Mouse (Mus musculus) urinary bladder, postnatal 10 days (tissue): ENCODE measurements around the gene Fam53b.
A peak's percentile ranks its signal among the peaks of the same experiment; 100 is the strongest.

Experiments
- DNase-seq: peaks from one replicate; pipeline ENCODE4 v3.0.0; 2022; ENCODE audit warnings: low spot score

The Fam53b gene

GRCm38 (mm10) chr7:132813416-132814088 lies at the start of gene Fam53b:
TSS of gene Fam53b (minus strand) at chr7:132813886.
- DNase-seq, result no peak

GRCm38 (mm10) chr7:132859042-132859958 lies 45.6 kb upstream of the Fam53b start, which contains the start of gene Abraxas2:
TSS of gene Abraxas2 (plus strand) at chr7:132859225.
- DNase-seq, result peak; percentile 49

DNA sequence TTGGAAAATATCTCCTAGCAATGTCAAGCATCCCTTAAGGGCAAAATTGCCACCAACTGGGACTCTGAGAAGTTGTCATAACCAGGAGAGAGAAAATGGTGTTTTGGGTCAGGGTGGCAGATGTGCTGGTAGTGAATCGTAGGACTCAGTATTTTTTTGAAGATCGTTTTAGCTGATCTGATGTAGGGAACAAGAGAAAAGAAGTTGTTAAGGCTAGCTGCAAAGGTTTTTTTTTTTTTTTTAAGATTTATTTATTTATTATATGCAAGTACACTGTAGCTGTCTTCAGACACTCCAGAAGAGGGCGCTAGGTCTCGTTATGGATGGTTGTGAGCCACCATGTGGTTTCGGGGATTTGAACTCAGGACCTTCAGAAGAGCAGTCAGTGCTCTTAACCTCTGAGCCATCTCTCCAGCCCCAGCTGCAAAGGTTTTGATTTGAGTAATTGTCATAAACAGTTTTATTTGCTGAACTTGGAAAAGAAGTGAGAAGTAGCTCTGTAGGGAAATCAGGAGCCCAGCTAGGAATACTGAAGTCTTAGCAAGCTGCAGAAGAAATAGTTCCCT lies 44.4 kb upstream of the Fam53b start:
- DNase-seq, result no peak

GRCm38 (mm10) chr7:132856083-132856482 lies 42.4 kb upstream of the Fam53b start:
- DNase-seq, result no peak

DNA sequence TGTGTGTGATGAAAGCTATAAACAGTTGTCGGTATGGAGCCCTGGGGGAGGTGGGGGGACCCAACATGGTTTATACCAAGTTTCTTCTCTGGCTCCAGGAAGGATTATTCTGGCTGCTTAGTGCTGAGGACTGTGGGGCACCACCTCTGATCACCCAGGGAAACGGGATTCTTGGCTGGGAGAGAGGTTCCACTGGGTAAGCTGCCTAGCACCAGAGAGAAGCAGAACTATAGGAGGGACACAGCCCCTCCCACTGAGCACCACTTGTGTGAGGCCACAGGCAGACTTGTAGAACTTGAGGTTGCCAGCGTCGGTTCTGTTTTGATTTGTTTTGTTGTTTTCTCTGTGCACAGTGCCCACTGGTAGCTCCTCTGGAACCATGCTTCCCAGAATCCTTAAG lies 40.3 kb upstream of the Fam53b start:
- no peak for DNase-seq

DNA sequence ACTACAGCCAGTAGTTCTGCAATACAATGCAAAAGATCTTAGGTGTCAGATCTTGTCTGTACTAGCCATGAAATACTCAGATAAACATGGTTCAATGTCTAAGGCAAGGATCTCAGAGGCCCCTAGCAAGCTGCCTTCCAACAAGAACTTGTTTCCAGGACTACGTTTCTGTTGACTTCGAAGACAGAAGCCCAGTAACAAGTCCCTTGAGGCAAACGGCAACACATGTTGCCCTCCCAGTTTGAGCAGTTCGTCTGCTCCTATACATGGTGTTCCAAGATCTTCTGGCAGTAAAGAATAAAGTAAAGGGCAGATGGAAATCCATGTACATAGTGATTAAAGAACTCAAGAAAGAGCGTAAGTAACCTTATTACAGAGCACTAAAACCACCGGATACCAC lies 39.7 kb upstream of the Fam53b start:
- DNase-seq, result no peak

DNA sequence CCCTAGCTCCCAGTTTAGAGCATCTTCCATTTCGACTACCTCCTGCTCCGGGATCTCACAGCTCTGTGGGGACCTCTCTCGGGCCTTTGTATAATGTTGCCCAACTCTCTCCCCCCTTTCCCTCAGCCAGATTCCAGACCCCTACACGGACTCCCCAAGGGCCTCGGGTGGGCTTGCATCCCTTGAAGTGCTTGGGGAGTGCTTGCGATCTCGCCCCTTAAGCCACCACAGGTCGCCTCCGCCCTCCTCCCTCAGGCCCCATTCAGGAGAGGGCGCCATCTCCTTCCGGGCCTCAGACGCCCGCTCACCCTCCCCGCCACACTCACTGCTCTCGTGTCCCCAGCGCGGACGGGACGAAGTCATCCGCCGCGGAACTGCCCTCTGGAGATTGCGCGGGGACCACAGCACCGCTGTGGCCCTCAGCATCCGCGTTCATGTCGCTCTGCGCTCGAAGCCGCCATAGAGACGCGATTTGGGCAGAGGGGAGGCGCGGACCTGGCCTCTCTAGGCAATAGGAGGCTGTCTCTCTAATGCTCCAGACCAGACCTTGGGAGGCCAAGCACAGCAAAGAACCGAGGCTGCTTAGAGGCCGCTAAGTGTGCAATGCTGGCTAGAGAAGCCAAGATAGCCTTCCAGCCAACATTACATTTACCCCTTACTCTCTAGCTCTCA lies 38.6 kb upstream of the Fam53b start, which contains the start of gene Eef1akmt2:
Gene Eef1akmt2, minus strand, starts transcription at position 501 of the 672 bp plus-strand sequence.
- peak; percentile 19 for DNase-seq

GRCm38 (mm10) chr7:132843152-132843551 lies 29.5 kb upstream of the Fam53b start:
- DNase-seq, result no peak

- no peak for DNase-seq
Measured at GRCm38 (mm10) chr7:132842455-132842854, 28.8 kb upstream of the Fam53b start.

GRCm38 (mm10) chr7:132841287-132841686 lies 27.6 kb upstream of the Fam53b start:
- no peak for DNase-seq

DNA sequence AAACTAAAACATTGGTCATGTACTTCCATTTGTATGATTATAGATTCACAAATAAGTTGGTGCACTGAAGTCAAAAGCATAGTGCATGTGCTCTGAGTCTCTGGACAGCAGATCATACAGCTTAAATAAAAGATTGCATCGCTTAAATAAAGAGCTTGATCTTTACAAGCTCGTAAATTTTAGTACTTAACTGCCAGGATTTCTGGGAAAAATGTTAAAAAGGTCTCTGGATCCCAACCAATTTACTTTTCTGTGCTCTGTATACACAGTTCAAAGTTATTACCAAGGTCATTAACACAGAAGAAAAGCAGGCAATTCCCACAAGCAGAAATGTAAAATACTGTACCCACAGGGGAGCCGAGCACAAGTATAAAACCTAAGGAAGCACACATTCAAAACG lies 17.3 kb upstream of the Fam53b start:
- DNase-seq, result no peak

- DNase-seq, result no peak
Measured at GRCm38 (mm10) chr7:132824346-132825022, 10.8 kb upstream of the Fam53b start.

- no peak for DNase-seq
Measured at GRCm38 (mm10) chr7:132823832-132824231, 10.1 kb upstream of the Fam53b start.

DNA sequence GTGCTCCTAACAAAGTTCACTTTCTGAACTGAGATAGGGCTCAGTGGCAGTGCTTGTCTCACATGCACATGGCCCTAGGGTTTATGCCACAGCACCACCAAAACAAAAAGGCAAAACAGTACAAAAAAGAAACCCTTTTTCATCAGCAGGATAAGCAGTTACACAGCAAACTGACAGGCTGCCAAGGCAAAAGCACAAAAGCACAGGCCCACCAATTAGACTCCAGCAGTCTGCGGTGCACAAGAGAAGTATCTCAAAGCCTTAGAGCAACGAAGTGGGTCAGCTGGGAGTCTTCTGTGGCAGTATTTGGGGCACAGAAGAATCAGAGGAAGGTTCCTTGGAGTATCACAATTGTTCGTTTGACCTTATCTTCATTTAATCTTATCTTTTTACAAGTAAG lies 7.0 kb upstream of the Fam53b start:
- no peak for DNase-seq

DNA sequence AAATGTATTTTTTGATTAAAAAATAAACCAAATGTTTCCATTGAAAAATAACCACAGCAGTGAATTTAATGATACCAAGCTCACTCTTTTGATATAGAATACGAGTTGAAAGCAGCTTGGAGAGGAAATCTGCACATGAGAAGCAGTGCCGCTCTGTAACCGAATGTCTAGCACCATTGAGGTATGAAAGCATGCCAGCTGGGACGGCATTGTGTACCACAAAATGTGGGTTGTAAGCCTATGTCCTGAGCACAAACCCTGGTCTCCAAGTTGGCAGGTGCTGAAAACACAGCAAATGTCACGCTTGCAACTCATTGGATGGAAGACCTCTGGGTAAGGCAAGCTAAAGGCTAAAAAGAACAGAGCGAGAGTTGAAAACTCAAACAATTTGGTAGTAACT lies 3.4 kb upstream of the Fam53b start:
- DNase-seq, result no peak

DNA sequence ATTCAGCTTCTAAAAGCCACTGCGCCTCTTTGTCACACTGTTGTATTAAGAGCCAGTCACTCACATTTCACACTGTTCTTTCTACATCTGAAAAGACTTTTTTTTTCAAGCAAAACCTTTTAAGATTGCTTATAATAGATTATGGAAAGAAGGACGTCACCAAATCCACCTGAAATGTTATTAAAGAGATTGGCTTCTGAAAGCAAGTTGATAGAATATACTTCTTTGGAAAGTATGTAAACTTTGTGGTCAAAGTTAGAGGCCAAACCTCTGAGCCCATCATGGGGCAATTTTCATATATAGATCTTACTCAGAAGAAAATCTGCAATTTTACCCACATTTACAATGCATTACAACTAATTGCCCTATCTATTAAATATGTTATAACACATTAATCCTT lies 2.8 kb upstream of the Fam53b start:
- no peak for DNase-seq

GRCm38 (mm10) chr7:132815081-132815480 lies 1.4 kb upstream of the Fam53b start:
- DNase-seq, result no peak

DNA sequence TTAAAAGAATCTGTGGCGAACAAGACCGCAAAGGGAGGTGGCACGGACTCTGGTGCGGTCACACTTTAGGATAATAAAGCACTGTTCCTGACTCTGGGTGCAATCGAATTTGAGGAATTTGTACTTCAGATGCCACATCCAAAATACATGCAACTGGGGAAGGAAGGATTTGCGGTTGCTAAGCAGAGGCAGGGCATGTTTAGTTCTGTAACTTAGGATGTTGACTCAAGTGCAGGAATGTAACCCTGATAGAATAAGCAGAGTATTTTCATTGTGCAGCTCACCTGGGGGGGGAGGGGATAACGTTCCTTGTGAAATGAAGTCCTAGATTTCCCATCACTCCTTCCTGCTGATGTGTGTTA lies 384 bp upstream of the Fam53b start:
- DNase-seq, result no peak

GRCm38 (mm10) chr7:132812619-132813415 lies 869 bp downstream of the Fam53b start:
- no peak for DNase-seq

DNA sequence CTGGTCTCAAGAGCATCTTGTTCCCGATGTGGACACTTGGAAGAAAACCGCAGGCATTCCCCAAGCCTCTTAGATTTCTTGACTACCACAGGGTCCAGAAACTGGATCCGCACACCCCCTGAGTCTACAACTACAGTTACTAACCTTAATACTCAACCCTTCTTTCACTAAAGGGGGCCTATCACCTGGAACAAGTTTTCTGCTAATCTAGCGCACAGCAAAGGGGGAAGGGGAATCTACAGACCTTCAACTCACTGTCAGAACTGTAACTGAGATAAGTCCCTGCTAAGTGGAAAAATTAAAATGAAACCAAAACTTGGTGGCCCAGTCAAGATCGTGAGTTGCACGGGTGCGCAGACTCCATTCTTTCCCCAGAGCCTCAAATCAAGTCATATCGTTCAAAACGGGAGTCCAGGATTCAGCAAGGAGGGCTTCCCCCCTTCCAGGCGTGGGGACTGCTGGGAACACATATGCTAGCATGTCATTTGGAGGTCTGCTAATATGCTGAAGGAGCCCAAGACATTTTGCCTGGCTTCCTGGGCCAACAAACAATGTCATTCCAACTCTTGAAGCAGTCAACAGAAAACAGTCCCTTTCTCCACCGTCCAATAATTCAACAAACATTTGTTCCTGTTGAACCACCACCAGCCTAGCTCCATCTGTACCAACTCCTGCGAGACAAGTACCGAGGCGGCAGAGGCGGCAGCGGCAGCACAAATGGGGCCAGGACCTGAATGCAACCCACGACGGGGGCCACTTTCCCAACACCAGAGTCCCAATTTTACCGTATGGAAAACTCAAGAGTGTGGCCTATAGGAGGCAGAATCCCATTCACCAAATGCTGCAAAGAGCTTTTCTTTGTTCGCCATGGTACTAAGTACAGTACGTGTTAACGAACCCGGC lies 1.7 kb downstream of the Fam53b start:
- no peak for DNase-seq
